Mouse (Mus musculus) MEL (cell line): ENCODE data around the gene Stard3nl. TPM values are rescaled to one million over a fixed set of nuclear protein-coding genes. Genes with fewer than 3 reads are reported as not detected.

Experiments used
- DNase-seq: peaks from one replicate; pipeline ENCODE4 v3.0.0; 2011; ENCODE audit warnings: low read depth, low spot score
- H3K27ac ChIP-seq: 2 replicates; pipeline ENCODE4 v1.5.1; 2012; ENCODE audit warnings: low read depth, mild to moderate bottlenecking, control low read depth, low read length, moderate library complexity; ENCODE audit not compliant: control insufficient read depth
- H3K27me3 ChIP-seq, 2 experiments: fragments of 150-350 bp in 1 of 2; sonication (generic) in 1 of 2; 2 replicates each; pipeline ENCODE4 v1.6.1; 2012; ENCODE audit warnings: low read length in 2 of 2, mild to moderate bottlenecking in 2 of 2, improper control_type of control experiment in 1 of 2, moderate library complexity in 1 of 2; ENCODE audit not compliant: insufficient read depth in 2 of 2, control insufficient read depth in 1 of 2
- H3K36me3 ChIP-seq, 2 experiments: 2 replicates each; pipeline ENCODE4 v1.6.1; 2012 to 2014; ENCODE audit warnings: low read length in 2 of 2, improper control_type of control experiment in 1 of 2, inconsistent platforms in 1 of 2, mild to moderate bottlenecking in 1 of 2; ENCODE audit not compliant: insufficient read depth in 2 of 2, control insufficient read depth in 1 of 2
- H3K4me1 ChIP-seq, 2 experiments: fragments of 150-350 bp in 1 of 2; sonication (generic) in 1 of 2; 2 replicates each; pipeline ENCODE4 v1.6.1; 2012; ENCODE audit warnings: low read length in 2 of 2, improper control_type of control experiment in 1 of 2, mild to moderate bottlenecking in 1 of 2; ENCODE audit not compliant: insufficient read depth in 2 of 2, control insufficient read depth in 1 of 2
- H3K4me3 ChIP-seq, 2 experiments: fragments of 150-350 bp in 1 of 2; sonication (generic) in 1 of 2; 2 replicates each; pipeline ENCODE4 v1.5.1; 2012; ENCODE audit warnings: low read depth in 2 of 2, low read length in 2 of 2, mild to moderate bottlenecking in 2 of 2, moderate library complexity in 2 of 2, control low read depth in 1 of 2, improper control_type of control experiment in 1 of 2; ENCODE audit not compliant: control insufficient read depth in 1 of 2, insufficient read depth in 1 of 2
- H3K79me2 ChIP-seq: 2 replicates; pipeline ENCODE4 v1.6.1; 2012; ENCODE audit warnings: mild to moderate bottlenecking, low read length, moderate library complexity; ENCODE audit not compliant: control insufficient read depth, poor library complexity, insufficient read depth
- H3K9ac ChIP-seq: 2 replicates; pipeline ENCODE4 v1.6.1; 2012; ENCODE audit warnings: low read depth, mild to moderate bottlenecking, control low read depth, low read length, moderate library complexity; ENCODE audit not compliant: control insufficient read depth, poor library complexity, severe bottlenecking
- H3K9me3 ChIP-seq: fragments of 150-350 bp; sonication (generic); replicated peaks from 2 replicates; pipeline ENCODE4 v1.6.1; 2012; ENCODE audit warnings: mild to moderate bottlenecking, low read length, improper control_type of control experiment, moderate library complexity; ENCODE audit not compliant: insufficient read depth
- CHD1 ChIP-seq: IDR thresholded peaks from 2 replicates; pipeline ENCODE4 v1.6.1; 2012; ENCODE audit warnings: low read depth, mild to moderate bottlenecking, inconsistent platforms, low read length, improper control_type of control experiment
- CTCF ChIP-seq, 3 experiments: IDR thresholded peaks in 2 of 3; conservative IDR thresholded peaks in 1 of 3; 2 replicates each; pipeline ENCODE4 v1.5.1; 2011 to 2012; ENCODE audit warnings: low read length in 3 of 3, low read depth in 2 of 3, mild to moderate bottlenecking in 2 of 3, improper control_type of control experiment in 1 of 3, inconsistent platforms in 1 of 3, mixed read lengths in 1 of 3, moderate library complexity in 1 of 3; ENCODE audit not compliant: control insufficient read depth in 1 of 3, insufficient read depth in 1 of 3, poor library complexity in 1 of 3, severe bottlenecking in 1 of 3
- E2F4 ChIP-seq: IDR thresholded peaks from 2 replicates; pipeline ENCODE4 v1.6.1; 2011; ENCODE audit warnings: low read depth, low read length, improper control_type of control experiment, borderline replicate concordance
- ETS1 ChIP-seq: IDR thresholded peaks from 2 replicates; pipeline ENCODE4 v1.6.1; 2012; ENCODE audit warnings: low read depth, mild to moderate bottlenecking, inconsistent platforms, low read length, improper control_type of control experiment, moderate library complexity
- GATA1 ChIP-seq: IDR thresholded peaks from 2 replicates; pipeline ENCODE4 v1.6.1; 2011; ENCODE audit warnings: low read depth, low read length, improper control_type of control experiment
- KAT2A ChIP-seq: conservative IDR thresholded peaks from 2 replicates; pipeline ENCODE4 v1.6.1; 2012; ENCODE audit warnings: low read depth, low read length, improper control_type of control experiment, inconsistent platforms
- MAX ChIP-seq: IDR thresholded peaks from 2 replicates; pipeline ENCODE4 v1.6.1; 2011; ENCODE audit warnings: low read length, improper control_type of control experiment
- MAZ ChIP-seq: IDR thresholded peaks from 2 replicates; pipeline ENCODE4 v1.6.1; 2012; ENCODE audit warnings: low read depth, mild to moderate bottlenecking, inconsistent platforms, low read length, improper control_type of control experiment
- MYC ChIP-seq: IDR thresholded peaks from 2 replicates; pipeline ENCODE4 v1.6.1; 2011; ENCODE audit warnings: low read depth, mild to moderate bottlenecking, low read length, improper control_type of control experiment, moderate library complexity
- POLR2AphosphoS5 ChIP-seq: IDR thresholded peaks from 2 replicates; pipeline ENCODE4 v1.6.1; 2012; ENCODE audit warnings: low read depth, borderline replicate concordance, mild to moderate bottlenecking, inconsistent platforms, low read length, moderate library complexity, mixed read lengths
- RCOR1 ChIP-seq: IDR thresholded peaks from 2 replicates; pipeline ENCODE4 v1.6.1; 2012; ENCODE audit warnings: low read depth, mild to moderate bottlenecking, inconsistent platforms, low read length, improper control_type of control experiment
- SMC3 ChIP-seq: IDR thresholded peaks from 2 replicates; pipeline ENCODE4 v1.6.1; 2011; ENCODE audit warnings: low read depth, low read length, improper control_type of control experiment
- USF1 ChIP-seq: IDR thresholded peaks from 2 replicates; pipeline ENCODE4 v1.6.1; 2014; ENCODE audit warnings: low read depth, mild to moderate bottlenecking, inconsistent platforms, low read length, improper control_type of control experiment, moderate library complexity
- USF2 ChIP-seq, 2 experiments: IDR thresholded peaks; 2 replicates each; pipeline ENCODE4 v1.6.1; 2011 to 2012; ENCODE audit warnings: improper control_type of control experiment in 2 of 2, low read length in 2 of 2, borderline replicate concordance in 1 of 2, inconsistent platforms in 1 of 2, low read depth in 1 of 2, mild to moderate bottlenecking in 1 of 2; ENCODE audit not compliant: insufficient read depth in 1 of 2
- ZC3H11A ChIP-seq: IDR thresholded peaks from 2 replicates; pipeline ENCODE4 v1.6.1; 2012; ENCODE audit warnings: low read depth, mild to moderate bottlenecking, inconsistent platforms, low read length, improper control_type of control experiment
- ZKSCAN1 ChIP-seq: IDR thresholded peaks from 2 replicates; pipeline ENCODE4 v1.6.1; 2012; ENCODE audit warnings: low read depth, mild to moderate bottlenecking, inconsistent platforms, low read length, improper control_type of control experiment, moderate library complexity
- ZMIZ1 ChIP-seq: IDR thresholded peaks from 2 replicates; pipeline ENCODE4 v1.6.1; 2012; ENCODE audit warnings: low read depth, mild to moderate bottlenecking, inconsistent platforms, low read length, improper control_type of control experiment, moderate library complexity
- polyA plus RNA-seq, 2 experiments: library from polyadenylated mRNA; stranded (reverse) in 1 of 2; unstranded in 1 of 2; fragments of >175 nt in 1 of 2; fragments of >200 nt in 1 of 2; gene quantifications; 2 replicates each; pipeline versions ENCODE4 v1.2.1 to v1.2.4; 2012; ENCODE audit warnings: low replicate concordance in 2 of 2, low read depth in 1 of 2; ENCODE audit not compliant: insufficient read length in 2 of 2, insufficient read depth in 1 of 2, missing spikeins in 1 of 2
- total RNA-seq: library from RNA; depleted of rRNA; stranded (reverse); fragments of 300-350 nt; gene quantifications from 2 replicates; pipeline ENCODE4 v1.2.3, GENCODE M21; 2012

Gene Stard3nl
- total and polyA plus RNA-seq, 3 experiments, result 16.1 to 22.9 TPM; not detected in 1

DNA sequence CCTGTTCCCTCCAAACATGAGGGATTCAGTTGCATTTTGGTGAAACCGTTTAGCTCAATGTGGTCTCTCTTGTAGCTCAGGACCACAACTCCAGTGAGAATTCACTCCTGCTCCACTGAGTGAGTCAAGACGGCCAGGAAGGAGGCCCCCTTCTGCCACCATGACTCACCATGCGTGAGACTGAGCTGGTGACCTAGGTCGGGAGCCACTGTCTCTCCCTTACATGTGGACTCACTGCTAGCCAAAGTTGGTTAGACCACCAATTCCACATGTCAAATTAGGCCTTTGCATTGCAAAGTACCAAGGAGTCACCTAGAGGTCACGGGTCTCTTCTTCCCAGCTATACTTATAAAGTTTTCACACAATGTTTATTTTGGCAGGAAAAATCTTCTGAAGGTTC lies 16.3 kb upstream of the Stard3nl start:
- no peaks in the 10 kb centered on the region for H3K4me1 ChIP-seq
- TF ChIP-seq ETS1 (no peak), CHD1 (no peak), KAT2A (no peak), RCOR1 (no peak), GATA1 (no peak)
- TF ChIP-seq, all 39 proteins: peak for 0
- no peaks in the 10 kb centered on the region for H3K36me3 ChIP-seq
- DNase-seq, result no peak
- H3K4me3 ChIP-seq, result no peak overlapping the region
- peaks cover 0 to 1% of the 10 kb centered on the region in 2 experiments; a peak in 1 of 4 replicates for H3K27me3 ChIP-seq
- no peak overlapping the region for H3K27ac ChIP-seq
- no peak overlapping the region for H3K9ac ChIP-seq
- no peaks in the 10 kb centered on the region for H3K9me3 ChIP-seq
- H3K79me2 ChIP-seq, result no peaks in the 10 kb centered on the region

DNA sequence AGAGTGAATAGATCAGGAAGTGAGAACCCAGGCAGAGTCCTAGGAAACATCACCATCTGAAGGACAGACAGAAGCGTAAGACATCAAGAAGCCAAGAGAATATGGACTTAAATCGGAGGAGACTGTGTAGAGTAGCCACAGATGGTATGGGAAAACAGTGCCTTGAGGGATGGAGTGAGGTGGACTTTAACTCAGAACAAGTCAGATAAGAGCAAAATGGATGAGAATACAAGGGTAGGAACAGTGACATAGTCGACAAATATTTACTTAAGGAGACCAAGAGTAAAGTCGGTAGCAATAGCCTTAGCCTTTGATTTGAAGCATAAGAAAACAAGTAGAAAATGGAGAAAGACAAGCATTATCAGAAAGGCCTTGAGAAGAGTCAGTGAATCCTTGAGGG lies 15.1 kb upstream of the Stard3nl start:
- H3K4me1 ChIP-seq, result no peaks in the 10 kb centered on the region
- H3K27ac ChIP-seq, result no peak overlapping the region
- no peaks in the 10 kb centered on the region for H3K9me3 ChIP-seq
- no peak for DNase-seq
- H3K9ac ChIP-seq, result no peak overlapping the region
- H3K79me2 ChIP-seq, result no peaks in the 10 kb centered on the region
- no peak for TF ChIP-seq ETS1
- TF ChIP-seq USF2 (IDR thresholded peaks at IDR 0.05; ENCODE audit: borderline replicate concordance in 1 of 2, insufficient read depth in 1 of 2, low read depth in 1 of 2, low read length in 2 of 2), result no peak
- TF ChIP-seq MAZ, result no peak
- TF ChIP-seq ZMIZ1, result no peak
- no peak for TF ChIP-seq USF1
- no peak for TF ChIP-seq ZC3H11A
- TF ChIP-seq E2F4, result no peak
- TF ChIP-seq ZKSCAN1, result no peak
- TF ChIP-seq MYC, result no peak
- no peak for TF ChIP-seq POLR2AphosphoS5
- no peak for TF ChIP-seq CTCF (IDR thresholded peaks at IDR 0.05 in 2 of 3, conservative IDR thresholded peaks at IDR 0.05 in 1 of 3; ENCODE audit: control insufficient read depth in 1 of 3, insufficient read depth in 1 of 3, low read depth in 2 of 3, low read length in 3 of 3, poor library complexity in 1 of 3, severe bottlenecking in 1 of 3)
- no peak for TF ChIP-seq MAX
- no peak for TF ChIP-seq GATA1
- no peak for TF ChIP-seq SMC3
- H3K27me3 ChIP-seq, result peaks cover 0 to 1% of the 10 kb centered on the region in 2 experiments; a peak in 1 of 4 replicates
- no peaks in the 10 kb centered on the region for H3K36me3 ChIP-seq
- H3K4me3 ChIP-seq, result no peak overlapping the region
